Mouse (Mus musculus) intestine, embryonic 14.5 days (tissue): ENCODE measurements at regions not wholly inside any gene's neighbourhood (a gene's known extent, or its start where the extent isn't known, plus 50 kb on each side); places are given as distances from the start of the nearest gene placed in this dataset.

Source experiments
- ATAC-seq: fragments of 200-750 bp; cut with Nextera tagmentation; replicated peaks from 2 replicates; pipeline ENCODE4 v1.8.0; 2017; ENCODE audit warnings: low read depth, moderate number of reproducible peaks, moderate TSS enrichment, moderate library complexity; ENCODE audit not compliant: low FRiP score, low TSS enrichment
- DNase-seq: peaks from one replicate; pipeline ENCODE4 v3.0.0-alpha.2; 2018; ENCODE audit warnings: low spot score
- H3K27ac ChIP-seq: fragments of 300-500 bp; sonication (generic); 2 replicates; pipeline ENCODE4 v1.5.1; 2014; ENCODE audit warnings: low read depth, mild to moderate bottlenecking, control low read depth
- H3K27me3 ChIP-seq: fragments of 300-500 bp; sonication (generic); replicated peaks from 2 replicates; pipeline ENCODE4 v1.6.1; 2014; ENCODE audit warnings: low read length, control low read depth; ENCODE audit not compliant: control insufficient read depth, insufficient read depth
- H3K36me3 ChIP-seq: fragments of 300-500 bp; sonication (generic); 2 replicates; pipeline ENCODE4 v1.6.1; 2014; ENCODE audit warnings: low read length, control low read depth; ENCODE audit not compliant: control insufficient read depth, insufficient read depth
- H3K4me1 ChIP-seq: fragments of 300-500 bp; sonication (generic); replicated peaks from 2 replicates; pipeline ENCODE4 v1.6.1; 2014; ENCODE audit warnings: low read length, control low read depth, mixed read lengths; ENCODE audit not compliant: control insufficient read depth, insufficient read depth
- H3K4me2 ChIP-seq: fragments of 300-500 bp; sonication (generic); 2 replicates; pipeline ENCODE4 v1.6.1; 2014; ENCODE audit warnings: low read length
- H3K4me3 ChIP-seq: fragments of 300-500 bp; sonication (generic); 2 replicates; pipeline ENCODE4 v1.5.1; 2014; ENCODE audit warnings: low read depth, low read length, control low read depth, mixed read lengths
- H3K9ac ChIP-seq: fragments of 300-500 bp; sonication (generic); 2 replicates; pipeline ENCODE4 v1.6.1; 2014; ENCODE audit warnings: mild to moderate bottlenecking, low read length
- H3K9me3 ChIP-seq: fragments of 300-500 bp; sonication (generic); 2 replicates; pipeline ENCODE4 v1.6.1; 2016; ENCODE audit warnings: low read length, control low read depth; ENCODE audit not compliant: control insufficient read depth
- WGBS: fragments of 180-500 bp; shearing (Covaris S2); extraction: QIAGEN DNeasy Blood & Tissue Kit; methylation state at CpG from one replicate; pipeline ENCODE4 v1.1.7; 2014; 5-methylcytosine and 5-hydroxymethylcytosine counted together

DNA sequence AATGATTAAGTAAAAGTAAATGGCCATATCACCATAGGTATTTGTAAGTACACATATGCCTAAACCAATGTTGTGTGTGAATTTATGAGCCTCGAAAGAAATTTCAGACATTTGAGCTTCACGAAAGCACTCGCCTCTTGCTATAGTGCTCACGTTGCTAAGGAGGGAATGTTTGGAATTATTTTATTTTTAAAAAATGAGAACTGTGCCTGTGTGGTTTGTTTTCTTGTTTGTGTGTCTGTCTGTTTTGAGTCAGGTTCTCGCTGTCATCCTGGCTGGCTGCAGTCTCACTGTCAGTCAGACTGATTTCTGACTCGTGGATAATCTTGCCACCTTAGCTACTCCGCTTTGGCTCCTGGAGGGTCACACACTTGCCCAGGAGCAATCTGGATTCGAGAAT lies 180.7 kb upstream of the Arglu1 start:
- ATAC-seq (no peak), DNase-seq (no peak)

GRCm38 (mm10) chr8:8870487-8870886 lies 180.2 kb upstream of the Arglu1 start:
- ATAC-seq (no peak), DNase-seq (no peak)
- no peak overlapping the region for H3K9ac ChIP-seq
- no peak overlapping the region for H3K27ac ChIP-seq
- no peak overlapping the region for H3K4me3 ChIP-seq
- H3K4me2 ChIP-seq = no peak overlapping the region
- no peaks in the 10 kb centered on the region for H3K27me3 ChIP-seq
- peaks cover 6% of the 10 kb centered on the region; the same call in 1 of the 2 replicates for H3K4me1 ChIP-seq
- WGBS = 21% methylated on average over 4 of the region's 4 CpGs
- H3K36me3 ChIP-seq = no peaks in the 10 kb centered on the region
- no peaks in the 10 kb centered on the region for H3K9me3 ChIP-seq

More for the DNA sequence above, 180.7 kb upstream of the Arglu1 start:
- no peak overlapping the region for H3K27ac ChIP-seq
- no peak overlapping the region for H3K9ac ChIP-seq
- WGBS = 68% methylated on average over 8 of the region's 8 CpGs
- H3K4me3 ChIP-seq = no peak overlapping the region
- H3K4me2 ChIP-seq = no peak overlapping the region
- H3K9me3 ChIP-seq = no peaks in the 10 kb centered on the region
- peaks cover 6% of the 10 kb centered on the region; the same call in 1 of the 2 replicates for H3K4me1 ChIP-seq
- H3K27me3 ChIP-seq = no peaks in the 10 kb centered on the region
- no peaks in the 10 kb centered on the region for H3K36me3 ChIP-seq

- no peaks in the 10 kb centered on the region for H3K27me3 ChIP-seq
- 54% methylated on average over 6 of the region's 6 CpGs for WGBS
- H3K4me2 ChIP-seq = no peak overlapping the region
- peaks cover 6% of the 10 kb centered on the region; the same call in 1 of the 2 replicates for H3K4me1 ChIP-seq
- H3K27ac ChIP-seq = no peak overlapping the region
- H3K9ac ChIP-seq = no peak overlapping the region
- DNase-seq = no peak
- H3K36me3 ChIP-seq = no peaks in the 10 kb centered on the region
- no peak for ATAC-seq
- no peaks in the 10 kb centered on the region for H3K9me3 ChIP-seq
- no peak overlapping the region for H3K4me3 ChIP-seq
Observed at GRCm38 (mm10) chr8:8869338-8869737, 179.0 kb upstream of the Arglu1 start.

DNA sequence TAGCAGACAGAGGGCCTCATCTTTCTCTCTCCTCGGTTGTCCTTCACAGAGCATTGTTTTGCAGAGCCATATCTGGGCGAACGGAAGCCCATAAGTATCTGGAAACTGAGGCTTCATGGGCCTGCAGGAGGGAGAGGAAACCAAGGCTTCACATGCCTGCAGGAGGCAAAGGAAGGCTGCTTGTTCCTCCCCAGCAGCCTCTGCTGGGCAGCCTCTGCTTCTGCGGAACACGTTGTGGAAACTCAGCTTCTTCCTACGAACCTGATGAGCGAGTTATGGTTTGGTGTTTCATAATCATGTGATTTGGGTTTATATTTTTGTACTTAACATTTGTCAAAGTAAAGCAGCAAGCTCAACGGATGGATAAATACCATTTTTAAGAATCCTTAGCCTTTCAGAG lies 177.6 kb upstream of the Arglu1 start:
- Histone ChIP-seq H3K4me1 (peaks cover 6% of the 10 kb centered on the region; the same call in 1 of the 2 replicates), H3K27me3 (no peaks in the 10 kb centered on the region), H3K27ac (no peak overlapping the region), H3K9ac (no peak overlapping the region), H3K4me2 (no peak overlapping the region), H3K4me3 (no peak overlapping the region), H3K36me3 (no peaks in the 10 kb centered on the region), H3K9me3 (no peaks in the 10 kb centered on the region)
- ATAC-seq (no peak), DNase-seq (no peak)
- WGBS = 48% methylated on average over 8 of the region's 8 CpGs

DNA sequence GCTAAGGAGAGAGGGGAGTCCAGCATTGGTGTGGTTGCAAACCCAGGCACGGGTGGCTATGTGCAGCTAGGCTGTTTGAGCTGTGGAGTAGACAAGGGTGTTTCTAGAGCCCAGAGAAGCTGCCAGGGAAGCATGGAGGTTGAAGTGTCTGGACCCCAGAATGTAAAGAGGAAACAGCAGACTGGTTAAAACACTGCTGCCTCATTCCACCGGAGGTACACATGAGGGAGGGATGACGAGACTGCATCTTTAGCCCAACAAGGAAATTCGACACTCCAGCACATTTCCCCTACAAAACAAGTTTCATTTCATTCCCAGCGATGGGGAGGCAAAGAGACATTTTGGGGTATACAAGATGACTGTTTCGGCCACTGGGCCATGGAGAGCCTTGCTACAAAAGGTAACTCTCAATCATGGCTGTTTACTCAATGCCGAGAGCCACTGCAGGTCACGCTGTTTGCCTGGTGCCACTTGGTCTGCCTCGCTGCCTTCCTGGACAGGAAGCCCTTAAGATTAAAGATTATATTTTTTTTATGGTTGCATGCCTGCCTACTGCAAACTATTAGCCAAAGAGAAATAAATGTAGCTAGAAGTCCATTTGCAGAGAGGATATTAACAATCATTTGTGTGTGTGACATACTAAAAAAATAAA lies 176.9 kb upstream of the Arglu1 start:
- DNase-seq (no peak), ATAC-seq (no peak)
- no peak overlapping the region for H3K4me3 ChIP-seq
- H3K27ac ChIP-seq = no peak overlapping the region
- no peak overlapping the region for H3K4me2 ChIP-seq
- H3K36me3 ChIP-seq = no peaks in the 10 kb centered on the region
- no peaks in the 10 kb centered on the region for H3K9me3 ChIP-seq
- H3K27me3 ChIP-seq = no peaks in the 10 kb centered on the region
- H3K9ac ChIP-seq = no peak overlapping the region
- H3K4me1 ChIP-seq = peaks cover 6% of the 10 kb centered on the region; the same call in 1 of the 2 replicates
- 26% methylated on average over 9 of the region's 9 CpGs for WGBS

DNA sequence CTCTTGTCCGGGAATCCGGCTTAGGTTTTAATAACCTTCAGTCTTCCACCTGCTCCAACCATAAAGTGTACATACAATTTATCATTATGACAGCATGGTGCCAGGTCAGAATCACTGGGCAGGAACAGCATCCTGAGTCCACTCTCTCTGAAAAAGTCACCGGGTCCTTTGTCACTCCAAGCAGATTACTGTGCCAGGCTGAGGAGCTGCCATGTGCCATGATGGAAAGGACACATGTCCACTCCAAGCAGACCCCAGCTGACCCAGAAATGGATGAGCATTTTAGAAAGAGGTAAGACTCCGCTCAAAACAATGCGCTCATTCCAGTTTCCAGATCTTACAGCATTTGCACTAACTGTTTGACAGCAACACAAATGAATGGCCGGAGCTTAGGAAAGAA lies 172.4 kb upstream of the Arglu1 start:
- WGBS = 75% methylated on average over 6 of the region's 6 CpGs
- DNase-seq (no peak), ATAC-seq (no peak)
- Histone ChIP-seq H3K4me1 (peaks cover 6% of the 10 kb centered on the region; the same call in 1 of the 2 replicates), H3K9ac (no peak overlapping the region), H3K27me3 (no peaks in the 10 kb centered on the region), H3K27ac (no peak overlapping the region), H3K36me3 (no peaks in the 10 kb centered on the region), H3K9me3 (no peaks in the 10 kb centered on the region), H3K4me3 (no peak overlapping the region), H3K4me2 (no peak overlapping the region)

DNA sequence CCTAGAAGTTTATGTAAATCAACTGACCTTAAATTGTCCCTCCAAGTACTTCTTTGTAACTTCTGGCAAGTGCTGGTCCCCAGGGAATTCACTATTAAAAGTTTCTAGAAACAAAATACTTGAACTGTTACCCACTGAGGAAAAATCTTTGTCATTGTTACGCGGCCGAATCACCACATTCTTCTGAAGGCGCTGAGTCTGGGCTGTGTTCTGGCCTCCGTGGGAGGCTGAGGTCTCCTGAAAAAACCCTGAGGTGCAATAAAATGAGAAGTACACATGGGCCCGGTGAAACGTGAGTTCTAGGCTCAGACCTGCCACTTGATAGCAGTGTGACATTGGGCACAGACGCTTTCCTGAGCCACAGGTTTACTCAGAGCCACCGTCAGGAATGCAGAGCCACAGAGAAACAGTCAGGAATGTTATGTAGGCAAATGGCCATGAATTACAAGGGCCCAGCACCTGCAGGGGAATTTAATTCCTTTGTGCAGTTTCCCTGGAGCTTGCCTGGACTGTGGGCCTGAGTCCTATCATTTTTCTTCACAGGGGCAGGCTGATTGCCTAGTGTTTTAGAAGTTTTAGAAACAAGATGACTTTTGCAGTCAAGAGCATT lies 171.1 kb upstream of the Arglu1 start:
- Histone ChIP-seq H3K9me3 (no peaks in the 10 kb centered on the region), H3K36me3 (no peaks in the 10 kb centered on the region), H3K27ac (no peak overlapping the region), H3K4me1 (no peaks in the 10 kb centered on the region), H3K4me3 (no peak overlapping the region), H3K27me3 (no peaks in the 10 kb centered on the region), H3K4me2 (no peak overlapping the region), H3K9ac (no peak overlapping the region)
- WGBS = 60% methylated on average over 9 of the region's 9 CpGs
- ATAC-seq (no peak), DNase-seq (no peak)

GRCm38 (mm10) chr8:8858636-8859035 lies 168.3 kb upstream of the Arglu1 start:
- H3K4me3 ChIP-seq = no peak overlapping the region
- 36% methylated on average over 3 of the region's 3 CpGs for WGBS

More at GRCm38 (mm10) chr8:8858636-8859035, 168.3 kb upstream of the Arglu1 start:
- H3K4me2 ChIP-seq = no peak overlapping the region
- H3K4me1 ChIP-seq = no peaks in the 10 kb centered on the region
- no peaks in the 10 kb centered on the region for H3K36me3 ChIP-seq
- no peak overlapping the region for H3K9ac ChIP-seq
- no peak for DNase-seq
- no peak overlapping the region for H3K27ac ChIP-seq
- H3K9me3 ChIP-seq = no peaks in the 10 kb centered on the region
- no peaks in the 10 kb centered on the region for H3K27me3 ChIP-seq
- ATAC-seq = no peak
